Mouse (Mus musculus): ENCODE results near the gene Vmn1r41.

Gene Vmn1r41

GRCm38 (mm10) chr6:89740466-89740865 lies at the start of gene Vmn1r41:
Vmn1r41 (plus strand) TSS chr6:89740766.
- no peak for DNase-seq (ENCODE audit: low spot score in 2 of 2)

- DNase-seq (ENCODE audit: low spot score in 2 of 2): no peak
These were observed 33.9 kb upstream of the Vmn1r41 start for GRCm38 (mm10) chr6:89706624-89707023.

GRCm38 (mm10) chr6:89707240-89707639 lies 33.3 kb upstream of the Vmn1r41 start, which contains the start of gene Vmn1r40:
Vmn1r40 (plus strand) TSS chr6:89707540.
- no peak for DNase-seq (ENCODE audit: low spot score in 2 of 2)

GRCm38 (mm10) chr6:89718051-89718450 lies 22.5 kb upstream of the Vmn1r41 start:
- DNase-seq (ENCODE audit: low spot score in 2 of 2): no peak

- DNase-seq (ENCODE audit: low spot score in 2 of 2): no peak
These were observed 2.2 kb downstream of the Vmn1r41 start for GRCm38 (mm10) chr6:89742811-89743210.

- DNase-seq (ENCODE audit: low spot score in 2 of 2): no peak
These were observed 49.7 kb downstream of the Vmn1r41 start for GRCm38 (mm10) chr6:89790231-89790630.

Data from urinary bladder, postnatal 4 days (tissue).